Mouse (Mus musculus): ENCODE data around the gene Olfm1.
A peak's percentile ranks its signal among the peaks of the same experiment; 100 is the strongest.

The Olfm1 gene

GRCm38 (mm10) chr2:28192821-28193689 lies at the start of gene Olfm1:
TSS of gene Olfm1 (plus strand) at chr2:28192992.
- peak; percentile 32 for DNase-seq (ENCODE audit: low read depth, low spot score)

DNA sequence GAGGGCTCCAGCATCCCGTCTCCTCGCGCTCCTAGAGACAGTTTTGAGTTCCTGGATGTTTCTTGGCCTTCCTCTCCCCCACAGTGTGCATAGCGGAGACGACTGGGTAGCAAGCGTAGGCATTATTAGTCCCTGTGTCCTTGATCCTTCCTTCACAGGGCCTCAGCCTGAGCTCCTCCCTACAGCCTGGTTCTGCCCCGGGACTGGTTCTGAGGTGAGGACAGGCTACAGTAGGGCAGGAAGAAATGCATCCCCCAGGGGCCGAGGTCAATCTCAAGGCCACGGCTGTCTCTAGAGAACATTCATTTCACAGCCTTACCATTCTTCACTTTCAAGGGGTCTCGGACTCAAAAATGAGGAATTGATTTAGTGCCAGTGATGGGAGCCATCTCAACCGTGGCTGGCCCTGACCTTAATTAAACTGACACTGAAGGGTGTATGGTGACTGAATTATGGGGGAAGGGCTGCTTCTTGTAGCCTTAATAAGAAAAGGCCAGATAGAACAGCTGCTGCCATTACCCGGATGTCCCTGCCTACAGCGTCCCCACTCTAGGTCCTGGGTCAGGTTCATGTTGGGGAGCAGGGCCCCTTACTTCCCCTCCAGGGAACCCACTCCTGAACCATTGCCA lies 49.3 kb upstream of the Olfm1 start:
- DNase-seq (ENCODE audit: low read depth, low spot score): no peak

- no peak for DNase-seq (ENCODE audit: low read depth, low spot score)
These were observed 47.1 kb upstream of the Olfm1 start for GRCm38 (mm10) chr2:28145702-28146101.

DNA sequence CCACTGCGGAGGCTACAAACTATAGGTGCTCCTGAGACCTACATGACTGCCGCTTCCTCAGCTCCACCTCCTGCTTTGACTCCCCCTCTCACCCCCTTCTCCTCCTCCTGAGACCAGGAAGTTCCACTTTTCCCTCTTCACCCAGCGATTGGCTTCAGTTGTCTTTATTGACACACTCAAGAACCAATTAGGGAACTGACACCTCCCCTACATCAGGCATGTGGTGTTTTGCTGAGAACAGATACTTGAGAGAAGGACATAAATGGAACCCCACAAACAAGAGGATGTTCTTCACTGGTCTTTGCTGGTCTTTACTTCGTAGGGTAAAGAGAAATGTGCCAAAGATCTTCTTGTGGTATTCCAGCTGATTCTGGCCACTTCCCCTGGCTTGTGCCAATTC lies 46.6 kb upstream of the Olfm1 start:
- DNase-seq (ENCODE audit: low read depth, low spot score): no peak

DNA sequence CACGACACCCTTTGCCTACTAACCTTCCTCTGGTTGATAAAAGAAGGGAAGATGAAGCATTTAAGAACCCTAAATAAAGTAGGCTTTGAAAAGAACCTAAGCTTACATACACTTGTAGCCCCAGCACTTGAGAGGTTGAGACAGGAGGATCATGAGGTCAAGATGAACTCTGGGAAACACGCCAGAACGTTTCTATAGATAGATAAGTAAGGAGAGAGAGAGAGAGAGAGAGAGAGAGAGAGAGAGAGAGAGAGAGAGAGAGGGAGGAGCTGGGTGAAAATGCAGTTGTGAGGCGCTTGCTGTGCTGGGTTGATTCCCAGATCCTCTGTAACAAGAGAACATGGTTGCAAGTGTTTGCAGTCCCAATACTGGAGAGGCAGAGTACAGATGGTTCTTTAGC lies 46.1 kb upstream of the Olfm1 start:
- DNase-seq (ENCODE audit: low read depth, low spot score): no peak

GRCm38 (mm10) chr2:28147248-28147794 lies 45.5 kb upstream of the Olfm1 start:
- no peak for DNase-seq (ENCODE audit: low read depth, low spot score)

DNA sequence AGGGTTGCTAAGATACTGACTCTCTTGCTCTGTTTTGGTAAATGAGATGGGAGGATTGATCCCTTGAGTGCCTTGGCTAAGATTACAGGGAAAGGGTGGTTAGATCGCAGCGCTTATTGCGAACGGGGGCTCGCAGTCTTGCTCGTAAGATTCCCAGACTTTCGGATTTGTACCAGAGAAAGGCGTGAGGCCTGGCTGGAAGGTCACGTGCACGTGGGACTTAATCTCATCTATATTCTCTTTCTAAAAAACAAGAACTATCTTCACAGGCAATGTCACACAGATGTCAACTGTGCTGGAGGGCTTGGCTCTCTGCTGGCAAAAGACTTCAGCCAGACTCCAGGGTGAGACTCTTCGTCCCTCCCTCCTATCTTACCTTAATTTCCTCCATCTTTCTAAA lies 43.1 kb upstream of the Olfm1 start:
- DNase-seq (ENCODE audit: low read depth, low spot score): no peak

DNA sequence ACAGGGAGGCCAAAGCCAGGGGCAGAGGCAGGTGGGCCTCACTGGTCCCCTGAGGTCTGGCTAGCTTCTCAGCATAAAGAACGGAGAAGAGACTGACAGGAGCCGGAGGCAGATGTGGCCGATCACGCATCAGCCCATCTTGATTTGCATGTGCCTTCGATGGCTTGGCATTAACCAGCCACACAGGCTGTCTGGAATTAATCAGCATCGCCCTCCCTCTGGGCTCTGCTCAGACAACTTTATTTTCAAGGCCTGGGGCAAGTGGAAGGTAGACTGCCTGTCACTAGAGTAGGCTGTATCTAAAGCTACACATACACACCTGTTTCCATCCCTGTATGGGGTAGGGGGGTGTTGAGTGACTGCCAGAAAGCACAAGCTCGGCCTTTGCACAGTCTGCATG lies 32.2 kb upstream of the Olfm1 start:
- DNase-seq (ENCODE audit: low read depth, low spot score): no peak

DNA sequence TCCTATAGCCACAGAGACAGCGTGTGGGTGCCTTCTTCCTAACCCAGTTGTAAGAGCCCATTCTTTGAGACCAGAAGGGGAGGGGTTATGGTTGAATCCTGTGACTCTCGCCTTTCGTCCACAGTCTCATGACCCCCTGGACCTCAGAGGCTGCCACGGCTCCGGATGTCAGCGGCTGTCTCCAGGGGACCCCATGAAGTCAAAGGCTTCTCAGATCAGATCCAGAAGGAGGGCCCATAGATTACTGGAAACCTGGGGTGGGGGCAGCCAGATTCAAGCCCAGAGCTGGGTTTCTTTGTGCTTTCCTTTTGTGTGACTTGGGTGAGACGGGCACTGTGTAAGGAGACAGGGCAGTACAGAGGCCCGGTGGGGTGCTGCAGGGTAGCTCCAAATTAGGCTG lies 27.2 kb upstream of the Olfm1 start:
- DNase-seq (ENCODE audit: low read depth, low spot score): no peak

DNA sequence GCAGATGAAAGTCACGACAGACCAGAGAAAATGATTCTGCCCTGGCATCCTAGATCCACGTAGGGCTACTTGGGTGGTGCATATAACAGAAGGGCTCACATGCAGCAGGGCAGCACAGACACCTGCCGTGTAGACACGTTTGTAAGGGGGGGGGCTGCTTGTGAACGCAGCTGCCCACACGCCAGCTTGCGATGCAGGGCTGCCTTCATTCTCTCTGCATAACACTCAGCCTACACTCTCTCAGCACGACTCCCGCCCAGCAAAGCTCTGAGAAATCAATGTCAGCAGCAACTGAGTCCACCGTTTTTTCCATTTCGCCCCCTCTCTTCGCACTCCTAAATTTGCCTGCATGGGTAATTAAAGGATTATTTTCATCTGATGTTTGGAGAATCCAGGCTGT lies 23.5 kb upstream of the Olfm1 start:
- DNase-seq (ENCODE audit: low read depth, low spot score): no peak

- no peak for DNase-seq (ENCODE audit: low read depth, low spot score)
These were observed 20.8 kb upstream of the Olfm1 start for GRCm38 (mm10) chr2:28171962-28172361.

- no peak for DNase-seq (ENCODE audit: low read depth, low spot score)
These were observed 19.3 kb upstream of the Olfm1 start for GRCm38 (mm10) chr2:28173225-28174141.

DNA sequence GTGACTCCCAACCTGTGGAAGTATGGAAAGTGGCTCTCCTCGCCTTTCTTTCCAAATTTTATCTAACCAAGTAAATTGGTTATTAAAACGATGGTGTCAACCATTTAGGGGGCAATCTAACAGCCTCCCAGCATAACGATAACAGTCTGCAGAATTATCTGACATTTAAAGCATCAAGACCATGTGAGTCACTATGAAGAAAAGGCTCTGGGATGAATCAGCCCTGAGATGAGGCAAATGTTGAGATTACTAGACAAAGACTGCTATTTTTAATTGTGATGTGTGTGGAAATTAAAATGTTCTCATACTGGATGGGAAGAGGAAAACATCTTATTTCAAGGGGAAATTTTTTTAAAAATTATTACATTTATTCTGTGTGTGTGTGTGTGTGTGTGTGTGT lies 18.4 kb upstream of the Olfm1 start:
- no peak for DNase-seq (ENCODE audit: low read depth, low spot score)

DNA sequence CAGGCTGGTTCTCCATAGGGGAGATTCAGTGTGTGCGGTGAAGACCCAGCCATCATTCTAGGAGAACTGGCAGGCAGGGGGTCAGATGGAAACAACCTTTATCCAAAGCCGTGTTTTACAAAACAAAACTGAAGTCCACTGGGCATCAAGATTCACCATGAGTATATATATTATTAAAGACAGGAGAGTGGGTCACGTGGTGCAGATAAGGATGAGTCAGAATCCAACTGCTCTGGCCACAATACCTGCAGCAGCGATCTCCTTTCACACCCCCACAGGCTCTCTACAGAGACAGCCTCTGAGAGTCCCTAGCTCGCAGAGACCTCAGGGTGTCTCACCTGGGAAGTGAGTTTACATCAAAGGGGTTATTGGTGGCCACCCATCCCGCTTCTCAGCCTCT lies 14.2 kb upstream of the Olfm1 start:
- no peak for DNase-seq (ENCODE audit: low read depth, low spot score)

- no peak for DNase-seq (ENCODE audit: low read depth, low spot score)
These were observed 12.7 kb upstream of the Olfm1 start for GRCm38 (mm10) chr2:28180053-28180452.

- DNase-seq (ENCODE audit: low read depth, low spot score): no peak
These were observed 4.3 kb upstream of the Olfm1 start for GRCm38 (mm10) chr2:28188398-28188944.

DNA sequence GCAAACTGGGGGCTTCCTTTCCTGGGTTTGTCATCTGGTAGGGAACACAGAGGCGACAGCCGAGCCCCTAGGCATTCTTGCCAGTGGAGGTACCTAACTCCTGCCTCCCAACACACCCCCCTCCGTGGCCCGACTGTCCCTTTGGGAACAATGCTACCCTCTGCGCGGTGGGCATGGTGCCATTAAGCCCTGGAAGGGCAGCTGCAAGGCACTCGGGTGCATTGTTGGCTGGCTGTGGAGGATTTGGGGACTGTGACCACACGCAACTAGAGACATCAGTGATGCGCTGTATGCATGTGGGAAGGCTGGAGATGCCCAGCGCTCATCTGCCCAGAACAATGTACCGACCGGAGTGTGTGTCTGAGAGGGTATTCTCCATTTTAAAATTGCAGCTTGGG lies 897 bp downstream of the Olfm1 start:
- no peak for DNase-seq (ENCODE audit: low read depth, low spot score)

DNA sequence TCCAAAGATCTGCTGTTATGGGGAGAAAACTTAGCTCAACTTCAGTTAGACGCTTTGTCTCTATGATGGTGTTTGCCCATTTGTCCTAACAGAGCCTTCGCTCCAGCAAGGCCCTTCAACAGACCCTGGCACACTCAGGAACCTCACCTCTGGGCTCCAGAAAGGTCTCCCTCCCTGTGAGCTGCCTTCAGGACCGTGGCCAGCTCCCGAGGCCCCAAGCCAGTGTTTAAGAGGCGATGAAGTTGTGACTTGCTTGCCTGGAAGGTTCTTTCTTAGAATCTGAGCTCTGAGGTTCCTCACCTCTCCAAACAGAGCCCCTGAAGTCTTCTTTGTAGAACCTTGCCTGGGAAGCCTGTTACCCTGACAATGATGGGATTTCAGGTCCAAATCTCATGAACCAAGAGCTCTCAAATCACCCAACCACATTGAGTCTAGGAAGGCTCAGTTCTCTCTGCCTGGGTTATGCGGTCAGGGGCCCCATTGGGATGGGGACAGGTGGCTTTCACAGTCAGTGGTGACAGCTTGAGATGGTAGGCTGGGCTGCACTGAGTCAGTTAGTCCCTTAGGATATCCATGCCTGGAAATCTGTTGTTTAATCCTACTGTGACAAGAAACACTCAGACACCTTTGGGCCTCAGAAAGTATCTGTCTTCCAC lies 2.3 kb downstream of the Olfm1 start:
- no peak for DNase-seq (ENCODE audit: low read depth, low spot score)

- DNase-seq (ENCODE audit: low read depth, low spot score): no peak
These were observed 2.9 kb downstream of the Olfm1 start for GRCm38 (mm10) chr2:28195726-28196125.

DNA sequence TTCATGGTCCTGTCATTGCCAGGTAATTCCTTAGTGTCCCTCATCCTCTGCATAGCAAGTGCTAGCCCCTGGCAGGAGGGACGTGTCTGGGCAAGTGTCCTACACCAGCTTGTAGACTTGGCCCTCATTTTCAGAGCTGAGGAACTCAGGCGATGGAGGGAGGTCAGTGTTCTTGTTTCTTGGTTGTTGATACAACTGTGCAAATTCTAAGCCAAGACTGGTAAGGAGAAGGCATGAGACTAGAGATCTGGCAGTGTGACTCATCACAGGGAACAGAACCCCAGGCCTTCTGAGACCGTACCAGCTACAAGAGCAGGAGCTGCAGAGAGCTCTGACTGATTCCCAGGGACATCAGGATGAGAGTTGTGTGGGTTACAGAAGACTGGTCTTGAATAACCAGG lies 8.6 kb downstream of the Olfm1 start:
- no peak for DNase-seq (ENCODE audit: low read depth, low spot score)

DNA sequence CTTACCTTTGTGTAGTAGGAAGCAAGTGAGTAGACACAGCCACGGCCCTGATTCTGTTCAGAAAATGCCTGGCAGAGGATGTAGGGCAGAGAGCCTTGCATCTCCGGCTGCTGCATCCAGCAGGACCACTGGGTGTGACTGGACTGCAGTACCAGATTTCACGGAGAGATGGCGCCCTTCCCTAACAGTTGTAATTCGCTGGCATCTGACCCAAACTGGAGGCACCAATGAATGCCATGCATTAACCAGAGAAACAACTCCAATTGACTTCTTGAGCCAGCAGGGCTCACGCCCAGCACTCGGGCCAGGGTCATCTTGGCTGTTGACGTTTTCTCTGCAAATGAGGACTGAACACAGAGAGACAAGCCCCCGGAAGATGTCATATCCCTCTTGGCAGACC lies 11.4 kb downstream of the Olfm1 start:
- DNase-seq (ENCODE audit: low read depth, low spot score): peak; percentile 75
